ENCODE assay signal across 8 mouse cellular contexts in the genomic region with DNA sequence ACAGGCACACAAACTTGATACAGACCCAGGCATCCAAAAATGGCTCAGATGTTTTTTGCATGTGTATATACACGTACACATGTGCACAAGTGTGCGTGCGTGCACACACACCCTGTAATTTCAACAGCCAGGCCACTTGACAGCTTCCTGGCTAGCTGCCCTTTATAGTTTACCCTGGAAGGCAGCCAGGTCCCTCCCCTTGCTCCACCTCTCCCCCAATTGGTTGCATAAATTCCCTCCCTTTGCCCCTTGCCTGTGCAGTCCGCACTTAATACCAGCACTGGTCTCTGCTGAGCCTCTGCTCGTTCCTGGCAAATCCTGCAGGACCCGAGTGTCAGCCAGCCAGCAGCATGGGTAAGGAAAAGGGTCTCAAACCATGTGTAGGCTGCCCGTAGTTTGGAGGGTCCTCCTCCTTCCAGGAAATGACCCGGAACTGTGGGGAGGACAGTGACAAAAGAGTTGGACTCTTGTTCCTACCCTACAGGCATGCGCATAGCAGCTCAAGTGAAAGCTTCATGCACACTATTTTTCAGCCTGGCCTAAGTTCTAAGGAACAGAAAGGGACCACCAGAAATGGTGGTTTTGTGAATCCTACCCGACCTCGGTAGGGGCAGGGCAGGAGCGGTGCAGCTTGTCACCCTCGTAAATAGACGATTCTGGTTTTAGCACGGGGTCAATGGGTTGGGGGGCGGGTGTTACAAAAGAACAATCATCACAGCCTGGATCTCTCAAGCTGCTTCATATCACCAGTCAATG. TPM values are rescaled to one million over a fixed set of nuclear protein-coding genes. Genes with fewer than 3 reads are reported as not detected.
DNase-seq lines count a peak whose midpoint lies in the region; ATAC-seq and TF ChIP-seq lines count a peak whose summit lies in the region.

A gene (plus strand): TSS at position 248 of the 756 bp plus-strand sequence.

- H3K79me2 ChIP-seq in myocyte (ENCODE audit: control insufficient read depth, insufficient read depth) = no peaks in the 10 kb centered on the region

- ATAC-seq in CD4-positive, CD25-positive, alpha-beta regulatory T cell, adult 4 months = peak; percentile 58
- ATAC-seq in forebrain, embryonic 14.5 days = peak; percentile 86
- peak; percentile 91 for ATAC-seq in heart, embryonic 16.5 days (replicated peaks; ENCODE audit: extremely low read depth, insufficient read depth, low FRiP score)
- ATAC-seq in liver, embryonic 13.5 days (ENCODE audit: low read depth) = peak; percentile 84
- peak; percentile 84 for ATAC-seq in stomach, embryonic 14.5 days (ENCODE audit: insufficient number of reproducible peaks, insufficient read depth, low FRiP score, low read depth)

- H3K9me3 ChIP-seq in forebrain, embryonic 14.5 days (replicated peaks; ENCODE audit: control insufficient read depth, low read length) = no peaks in the 10 kb centered on the region
- H3K9me3 ChIP-seq in heart, embryonic 16.5 days (replicated peaks; ENCODE audit: control insufficient read depth, low read length) = no peaks in the 10 kb centered on the region
- no peaks in the 10 kb centered on the region for H3K9me3 ChIP-seq in liver, embryonic 13.5 days (replicated peaks)
- H3K9me3 ChIP-seq in stomach, embryonic 14.5 days (ENCODE audit: control insufficient read depth, low read depth, low read length) = no peaks in the 10 kb centered on the region

- H3K27ac ChIP-seq in forebrain, embryonic 14.5 days (ENCODE audit: low read depth, low read length) = peak within 1 kb of the TSS; percentile 39; the same call in 1 of the 2 replicates
- H3K27ac ChIP-seq in heart, embryonic 16.5 days (ENCODE audit: low read length) = peak within 1 kb of the TSS; percentile 98
- H3K27ac ChIP-seq in liver, embryonic 13.5 days = peak within 1 kb of the TSS; percentile 82
- peak within 1 kb of the TSS; percentile 95 for H3K27ac ChIP-seq in stomach, embryonic 14.5 days (ENCODE audit: low read length)

- 19% methylated on average over 16 of the region's 16 CpGs for WGBS in forebrain, embryonic 14.5 days
- 4% methylated on average over 16 of the region's 16 CpGs for WGBS in heart, embryonic 16.5 days
- 6% methylated on average over 16 of the region's 16 CpGs for WGBS in liver, embryonic 13.5 days (ENCODE audit: insufficient replicate concordance)
- WGBS in stomach, embryonic 14.5 days = 4% methylated on average over 16 of the region's 16 CpGs

- H3K36me3 ChIP-seq in forebrain, embryonic 14.5 days (ENCODE audit: control insufficient read depth, insufficient read depth, low read length) = no peaks in the 10 kb centered on the region
- H3K36me3 ChIP-seq in heart, embryonic 16.5 days (ENCODE audit: control insufficient read depth, insufficient read depth) = no peaks in the 10 kb centered on the region
- 0 out of 2 replicates have a peak, but pooled peaks cover 4% of the 10 kb centered on the region for H3K36me3 ChIP-seq in liver, embryonic 13.5 days
- H3K36me3 ChIP-seq in myocyte (ENCODE audit: control insufficient read depth, insufficient read depth) = no peaks in the 10 kb centered on the region
- no peaks in the 10 kb centered on the region for H3K36me3 ChIP-seq in stomach, embryonic 14.5 days (ENCODE audit: control insufficient read depth, insufficient read depth, low read length)

- no peak for TF ChIP-seq POLR2A in myocyte (IDR thresholded peaks at IDR 0.05; ENCODE audit: insufficient read length, low read depth)

- peak within 1 kb of the TSS; percentile 45 for H3K4me2 ChIP-seq in forebrain, embryonic 14.5 days (ENCODE audit: low read length)
- H3K4me2 ChIP-seq in heart, embryonic 16.5 days (ENCODE audit: low read depth, low read length) = peak within 1 kb of the TSS; percentile 80
- H3K4me2 ChIP-seq in liver, embryonic 13.5 days = peak within 1 kb of the TSS; percentile 71
- peak within 1 kb of the TSS; percentile 40 for H3K4me2 ChIP-seq in myocyte (ENCODE audit: low read depth)
- H3K4me2 ChIP-seq in stomach, embryonic 14.5 days (replicated peaks; ENCODE audit: low read depth, low read length) = peak within 1 kb of the TSS; percentile 50

- peak within 1 kb of the TSS; percentile 21 for H3K4me3 ChIP-seq in forebrain, embryonic 14.5 days (ENCODE audit: low read depth, low read length)
- peak within 1 kb of the TSS; percentile 61 for H3K4me3 ChIP-seq in heart, embryonic 16.5 days (ENCODE audit: low read length)
- peak within 1 kb of the TSS; percentile 56 for H3K4me3 ChIP-seq in liver, embryonic 13.5 days (replicated peaks)
- no peak within 1 kb of the TSS for H3K4me3 ChIP-seq in myocyte
- peak within 1 kb of the TSS; percentile 33 for H3K4me3 ChIP-seq in stomach, embryonic 14.5 days (ENCODE audit: low read depth, low read length)

- peak within 1 kb of the TSS; percentile 13; the same call in 1 of the 2 replicates for H3K9ac ChIP-seq in forebrain, embryonic 14.5 days (ENCODE audit: low read length)
- peak within 1 kb of the TSS; percentile 72 for H3K9ac ChIP-seq in heart, embryonic 16.5 days (ENCODE audit: low read length)
- peak within 1 kb of the TSS; percentile 65 for H3K9ac ChIP-seq in liver, embryonic 13.5 days
- H3K9ac ChIP-seq in stomach, embryonic 14.5 days (replicated peaks; ENCODE audit: low read depth, low read length) = peak within 1 kb of the TSS; percentile 21; the same call in 1 of the 2 replicates

- H3K4me1 ChIP-seq in forebrain, embryonic 14.5 days (ENCODE audit: control insufficient read depth, insufficient read depth, low read length) = 0 out of 2 replicates have a peak, but pooled peaks cover 2% of the 10 kb centered on the region
- H3K4me1 ChIP-seq in heart, embryonic 16.5 days (ENCODE audit: control insufficient read depth, insufficient read depth, low read length) = peaks cover 10% of the 10 kb centered on the region
- peaks cover 63% of the 10 kb centered on the region for H3K4me1 ChIP-seq in liver, embryonic 13.5 days (replicated peaks)
- H3K4me1 ChIP-seq in stomach, embryonic 14.5 days (ENCODE audit: control insufficient read depth, insufficient read depth, low read length) = peaks cover 6% of the 10 kb centered on the region; the same call in 1 of the 2 replicates

- H3ac ChIP-seq in myocyte (ENCODE audit: control insufficient read depth, insufficient read length) = no peak within 1 kb of the TSS

- H3K27me3 ChIP-seq in forebrain, embryonic 14.5 days (replicated peaks; ENCODE audit: control insufficient read depth, insufficient read depth, low read length) = no peaks in the 10 kb centered on the region
- H3K27me3 ChIP-seq in heart, embryonic 16.5 days (ENCODE audit: control insufficient read depth, insufficient read depth, low read length) = no peaks in the 10 kb centered on the region
- H3K27me3 ChIP-seq in liver, embryonic 13.5 days = no peaks in the 10 kb centered on the region
- H3K27me3 ChIP-seq in myocyte (ENCODE audit: control insufficient read depth, insufficient read depth, insufficient read length) = no peaks in the 10 kb centered on the region
- no peaks in the 10 kb centered on the region for H3K27me3 ChIP-seq in stomach, embryonic 14.5 days (ENCODE audit: control insufficient read depth, insufficient read depth, low read length)

- peak; percentile 55 for DNase-seq in c-Kit-positive CD71-positive TER-119-positive erythroid progenitor cells, embryonic 14.5 days (ENCODE audit: low spot score)
- DNase-seq in forebrain, embryonic 14.5 days (ENCODE audit: low spot score) = peak; percentile 79
- DNase-seq in kidney, postnatal 36 days = peak; percentile 93 to 96
- DNase-seq in liver, embryonic 13.5 days = peak; percentile 75

TF ChIP-seq in myocyte, 11 proteins besides CTCF, POLR2A, EP300 and RAD21:
- TF ChIP-seq MYOD1 (IDR thresholded peaks at IDR 0.05; ENCODE audit: control insufficient read depth in 1 of 3, insufficient read length in 2 of 3, low read depth in 2 of 3) (no peak), MAX (IDR thresholded peaks at IDR 0.05; ENCODE audit: low read depth) (no peak), E2F4 (IDR thresholded peaks at IDR 0.05; ENCODE audit: insufficient read depth) (no peak), TCF12 (IDR thresholded peaks at IDR 0.05; ENCODE audit: insufficient read depth, poor library complexity, severe bottlenecking) (no peak)
TF ChIP-seq in myocyte: peak in this region for 0.

RNA-seq across cellular contexts. Expression of the gene that starts here (rescaled TPM):
- 1 to 10 TPM; 4.6 to 5.2 TPM for polyA plus RNA-seq in CD4-positive, CD25-positive, alpha-beta regulatory T cell, adult 4 months (2017; shearing (Covaris generic))
- 10.0 TPM in 2 replicates for polyA plus RNA-seq in forebrain, embryonic 14.5 days (2014; fragmentation: Nextera tagmentation; extraction: Ambion mirVana)
- polyA plus RNA-seq in heart, embryonic 16.5 days (2015; fragmentation: Nextera tagmentation; extraction: Ambion mirVana) = 124 and 143 TPM in 2 replicates
- polyA plus RNA-seq in liver, embryonic 13.5 days (2015; fragmentation: Nextera tagmentation; extraction: Ambion mirVana) = 58.0 and 65.2 TPM in 2 replicates
- 0.44 TPM for polyA plus RNA-seq in myocyte (2012; fragmentation: generic; extraction: Trizol)
- polyA plus RNA-seq in stomach, embryonic 14.5 days (2014; fragmentation: Nextera tagmentation; extraction: Ambion mirVana) = 86.2 and 89.6 TPM in 2 replicates

Comparison
In these comparisons a context has a peak if more than half of its experiments do, and no peak if none do; other contexts are left out.
1. H3K27ac ChIP-seq: peak in every context shown above with its lines; median percentile 98 in heart, embryonic 16.5 days; 95 in stomach, embryonic 14.5 days; 82 in liver, embryonic 13.5 days; 39 in forebrain, embryonic 14.5 days.
2. H3K9ac ChIP-seq: peak in every context shown above with its lines; median percentile 72 in heart, embryonic 16.5 days; 65 in liver, embryonic 13.5 days; 21 in stomach, embryonic 14.5 days; 13 in forebrain, embryonic 14.5 days.